Mouse (Mus musculus) limb, embryonic 12.5 days (tissue): ENCODE measurements at regions not wholly inside any gene's neighbourhood (a gene's known extent, or its start where the extent isn't known, plus 50 kb on each side); places are given as distances from the start of the nearest gene placed in this dataset.

Experiments used
- ATAC-seq: fragments of 200-750 bp; cut with Nextera tagmentation; 2 replicates; pipeline ENCODE4 v1.8.0; 2017; ENCODE audit warnings: low read depth, moderate TSS enrichment; ENCODE audit not compliant: insufficient number of reproducible peaks, insufficient read depth, low FRiP score, low TSS enrichment
- H3K27ac ChIP-seq: fragments of 300-500 bp; sonication (generic); 2 replicates; pipeline ENCODE4 v1.5.1; 2016; ENCODE audit warnings: mild to moderate bottlenecking, moderate library complexity
- H3K27me3 ChIP-seq: fragments of 300-500 bp; sonication (generic); 2 replicates; pipeline ENCODE4 v1.6.1; 2016; ENCODE audit warnings: mild to moderate bottlenecking, moderate library complexity
- H3K36me3 ChIP-seq: fragments of 300-500 bp; sonication (generic); 2 replicates; pipeline ENCODE4 v1.6.1; 2016; ENCODE audit warnings: mild to moderate bottlenecking, moderate library complexity
- H3K4me1 ChIP-seq: fragments of 300-500 bp; sonication (generic); replicated peaks from 2 replicates; pipeline ENCODE4 v1.6.1; 2016
- H3K4me2 ChIP-seq: fragments of 300-500 bp; sonication (generic); 2 replicates; pipeline ENCODE4 v1.6.1; 2016; ENCODE audit warnings: mild to moderate bottlenecking, moderate library complexity
- H3K4me3 ChIP-seq: fragments of 300-500 bp; sonication (generic); replicated peaks from 2 replicates; pipeline ENCODE4 v1.5.1; 2016; ENCODE audit warnings: mild to moderate bottlenecking
- H3K9ac ChIP-seq: fragments of 300-500 bp; sonication (generic); replicated peaks from 2 replicates; pipeline ENCODE4 v1.6.1; 2016; ENCODE audit warnings: mild to moderate bottlenecking, moderate library complexity
- H3K9me3 ChIP-seq: fragments of 300-500 bp; sonication (generic); 2 replicates; pipeline ENCODE4 v1.6.1; 2016; ENCODE audit warnings: mild to moderate bottlenecking, moderate library complexity
- WGBS: fragments of 180-500 bp; shearing (Covaris S2); methylation state at CpG from one replicate; pipeline ENCODE4 v1.1.7; 2016; 5-methylcytosine and 5-hydroxymethylcytosine counted together

- no peak overlapping the region for H3K4me2 ChIP-seq
- no peaks in the 10 kb centered on the region for H3K27me3 ChIP-seq
- H3K9me3 ChIP-seq, result peaks cover 16% of the 10 kb centered on the region; the same call in 1 of the 2 replicates
- no peaks in the 10 kb centered on the region for H3K4me1 ChIP-seq
- H3K4me3 ChIP-seq, result no peak overlapping the region
- H3K27ac ChIP-seq, result no peak overlapping the region
- H3K9ac ChIP-seq, result no peak overlapping the region
- no peak for ATAC-seq
- WGBS, result 65% methylated on average over 1 of the region's 1 CpGs
- no peaks in the 10 kb centered on the region for H3K36me3 ChIP-seq
Observed at GRCm38 (mm10) chr6:12215178-12215553, 307.6 kb downstream of the Phf14 start.

DNA sequence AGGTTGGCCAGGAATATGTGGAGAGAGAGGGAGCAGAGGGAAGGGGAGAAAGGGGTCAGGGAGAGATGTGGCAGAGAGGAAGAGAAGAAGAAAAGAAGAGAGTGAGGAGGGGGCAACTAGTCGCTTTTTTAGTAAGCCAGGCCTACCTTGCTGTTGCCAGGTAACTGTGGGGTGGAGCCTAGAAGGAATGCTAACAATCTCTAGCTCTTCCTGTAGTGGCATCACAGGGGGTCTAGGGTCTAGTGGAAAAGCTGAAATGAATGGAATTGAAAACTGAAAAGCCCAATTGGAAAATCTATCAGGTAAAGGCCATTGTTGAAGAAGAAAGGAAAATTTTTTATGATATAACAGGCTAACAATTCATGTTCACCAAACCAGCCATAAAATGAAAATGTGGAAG, 336.5 kb downstream of the Phf14 start:
- no peak overlapping the region for H3K27ac ChIP-seq
- no peaks in the 10 kb centered on the region for H3K4me1 ChIP-seq
- H3K27me3 ChIP-seq, result no peaks in the 10 kb centered on the region
- WGBS, result 48% methylated on average over 1 of the region's 1 CpGs
- H3K9ac ChIP-seq, result no peak overlapping the region
- H3K4me2 ChIP-seq, result no peak overlapping the region
- no peaks in the 10 kb centered on the region for H3K36me3 ChIP-seq
- H3K4me3 ChIP-seq, result no peak overlapping the region
- ATAC-seq, result no peak
- no peaks in the 10 kb centered on the region for H3K9me3 ChIP-seq

GRCm38 (mm10) chr6:12247975-12248374, 340.4 kb downstream of the Phf14 start:
- Histone ChIP-seq H3K4me1 (no peaks in the 10 kb centered on the region), H3K4me2 (no peak overlapping the region), H3K4me3 (no peak overlapping the region), H3K27ac (no peak overlapping the region), H3K27me3 (no peaks in the 10 kb centered on the region), H3K36me3 (no peaks in the 10 kb centered on the region), H3K9ac (no peak overlapping the region), H3K9me3 (no peaks in the 10 kb centered on the region)
- ATAC-seq, result no peak

GRCm38 (mm10) chr6:12248599-12248998, 341.0 kb downstream of the Phf14 start:
- Histone ChIP-seq H3K9me3 (no peaks in the 10 kb centered on the region), H3K36me3 (no peaks in the 10 kb centered on the region), H3K27ac (no peak overlapping the region), H3K4me1 (no peaks in the 10 kb centered on the region), H3K27me3 (no peaks in the 10 kb centered on the region), H3K4me2 (no peak overlapping the region), H3K4me3 (no peak overlapping the region), H3K9ac (no peak overlapping the region)
- 83% methylated on average over 4 of the region's 4 CpGs for WGBS
- ATAC-seq, result no peak

- no peaks in the 10 kb centered on the region for H3K36me3 ChIP-seq
- no peak overlapping the region for H3K27ac ChIP-seq
- H3K4me1 ChIP-seq, result no peaks in the 10 kb centered on the region
- no peaks in the 10 kb centered on the region for H3K27me3 ChIP-seq
- no peak overlapping the region for H3K9ac ChIP-seq
- no peak overlapping the region for H3K4me2 ChIP-seq
- WGBS, result 99% methylated on average over 3 of the region's 3 CpGs
- H3K4me3 ChIP-seq, result no peak overlapping the region
- ATAC-seq, result no peak
- no peaks in the 10 kb centered on the region for H3K9me3 ChIP-seq
Observed at GRCm38 (mm10) chr6:12254507-12254906, 346.9 kb downstream of the Phf14 start.

GRCm38 (mm10) chr6:12255434-12255833, 347.8 kb downstream of the Phf14 start:
- 63% methylated on average over 1 of the region's 1 CpGs for WGBS
- H3K36me3 ChIP-seq, result no peaks in the 10 kb centered on the region
- no peak overlapping the region for H3K9ac ChIP-seq
- no peak overlapping the region for H3K4me3 ChIP-seq
- no peaks in the 10 kb centered on the region for H3K9me3 ChIP-seq
- H3K4me1 ChIP-seq, result no peaks in the 10 kb centered on the region
- H3K27me3 ChIP-seq, result no peaks in the 10 kb centered on the region
- no peak overlapping the region for H3K4me2 ChIP-seq
- ATAC-seq, result no peak
- H3K27ac ChIP-seq, result no peak overlapping the region

DNA sequence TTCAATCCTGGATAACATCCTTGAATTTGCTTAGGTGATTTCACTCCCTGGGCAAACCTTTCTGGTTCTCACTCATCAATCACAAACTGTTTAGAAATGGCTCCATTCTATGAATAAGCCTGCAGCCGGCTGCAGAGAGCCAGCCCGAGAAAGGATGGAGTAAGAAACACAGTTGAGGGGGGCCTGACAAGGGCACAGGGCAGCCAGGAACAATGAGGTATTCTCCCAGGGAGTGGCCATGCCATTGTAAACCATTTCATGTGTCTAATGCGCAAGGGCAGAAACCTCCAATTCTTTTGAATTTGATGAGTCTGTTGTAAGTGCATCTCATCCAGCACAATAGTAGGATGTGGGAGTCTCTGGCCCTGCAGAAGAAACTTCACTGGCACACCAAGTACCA, 350.7 kb downstream of the Phf14 start:
- Histone ChIP-seq H3K27ac (no peak overlapping the region), H3K36me3 (no peaks in the 10 kb centered on the region), H3K9ac (no peak overlapping the region), H3K9me3 (no peaks in the 10 kb centered on the region), H3K4me3 (no peak overlapping the region), H3K4me1 (no peaks in the 10 kb centered on the region), H3K27me3 (no peaks in the 10 kb centered on the region), H3K4me2 (no peak overlapping the region)
- WGBS, result 81% methylated on average over 3 of the region's 3 CpGs
- ATAC-seq, result no peak

- no peak overlapping the region for H3K4me2 ChIP-seq
- WGBS, result 75% methylated on average over 7 of the region's 7 CpGs
- H3K9me3 ChIP-seq, result no peaks in the 10 kb centered on the region
- ATAC-seq, result no peak
- H3K4me1 ChIP-seq, result no peaks in the 10 kb centered on the region
- no peak overlapping the region for H3K27ac ChIP-seq
- H3K27me3 ChIP-seq, result no peaks in the 10 kb centered on the region
- no peaks in the 10 kb centered on the region for H3K36me3 ChIP-seq
- H3K4me3 ChIP-seq, result no peak overlapping the region
- H3K9ac ChIP-seq, result no peak overlapping the region
Observed at GRCm38 (mm10) chr6:12258940-12259481, 351.4 kb downstream of the Phf14 start.

DNA sequence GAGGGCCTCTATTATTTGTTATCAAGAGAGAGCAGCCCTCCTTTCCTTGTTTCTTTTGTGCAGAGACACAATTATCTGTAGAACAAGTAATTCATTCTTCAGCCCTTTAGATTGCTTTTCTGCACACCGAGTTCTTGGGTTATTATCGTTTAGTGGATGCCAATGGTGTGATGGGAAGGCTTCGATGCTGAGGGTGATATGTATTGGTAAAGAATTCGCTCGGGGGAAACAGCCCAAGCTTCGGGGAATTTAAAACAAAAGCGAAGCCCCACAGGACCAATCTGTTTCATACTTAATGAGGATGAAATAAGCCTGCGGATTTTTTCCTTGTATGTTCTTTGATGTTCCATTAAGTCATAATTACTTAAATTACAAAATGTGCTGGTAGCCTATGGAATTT, 352.0 kb downstream of the Phf14 start:
- Histone ChIP-seq H3K4me1 (no peaks in the 10 kb centered on the region), H3K9me3 (no peaks in the 10 kb centered on the region), H3K4me2 (no peak overlapping the region), H3K9ac (no peak overlapping the region), H3K36me3 (no peaks in the 10 kb centered on the region), H3K27ac (no peak overlapping the region), H3K4me3 (no peak overlapping the region), H3K27me3 (no peaks in the 10 kb centered on the region)
- no peak for ATAC-seq
- 79% methylated on average over 8 of the region's 8 CpGs for WGBS

- WGBS, result 46% methylated on average over 9 of the region's 9 CpGs
- Histone ChIP-seq H3K36me3 (no peaks in the 10 kb centered on the region), H3K27me3 (no peaks in the 10 kb centered on the region), H3K4me3 (no peak overlapping the region), H3K4me2 (no peak overlapping the region), H3K27ac (no peak overlapping the region), H3K9me3 (no peaks in the 10 kb centered on the region), H3K4me1 (no peaks in the 10 kb centered on the region), H3K9ac (no peak overlapping the region)
- ATAC-seq, result peak; percentile 63; the same call in 1 of the 2 replicates
Observed at GRCm38 (mm10) chr6:12260325-12261076, 352.9 kb downstream of the Phf14 start.
